Mouse (Mus musculus) limb, embryonic 15.5 days (tissue): Measurements from ENCODE around the gene 1810010D01Rik. TPM values are rescaled to one million over a fixed set of nuclear protein-coding genes. Genes with fewer than 3 reads are reported as not detected.

Experiments
- ATAC-seq: fragments of 200-750 bp; cut with Nextera tagmentation; 2 replicates; pipeline ENCODE4 v1.8.0; 2017; ENCODE audit warnings: low read depth, moderate TSS enrichment; ENCODE audit not compliant: insufficient number of reproducible peaks, low FRiP score, low TSS enrichment
- H3K27ac ChIP-seq: fragments of 300-500 bp; sonication (generic); 2 replicates; pipeline ENCODE4 v1.5.1; 2015; ENCODE audit warnings: moderate library complexity, mild to moderate bottlenecking, inconsistent platforms
- H3K27me3 ChIP-seq: fragments of 300-500 bp; sonication (generic); 2 replicates; pipeline ENCODE4 v1.6.1; 2015; ENCODE audit warnings: inconsistent platforms
- H3K36me3 ChIP-seq: fragments of 300-500 bp; sonication (generic); 2 replicates; pipeline ENCODE4 v1.6.1; 2015; ENCODE audit warnings: inconsistent platforms
- H3K4me1 ChIP-seq: fragments of 300-500 bp; sonication (generic); 2 replicates; pipeline ENCODE4 v1.6.1; 2015; ENCODE audit warnings: inconsistent platforms
- H3K4me2 ChIP-seq: fragments of 300-500 bp; sonication (generic); 2 replicates; pipeline ENCODE4 v1.6.1; 2015; ENCODE audit warnings: mild to moderate bottlenecking, inconsistent platforms
- H3K4me3 ChIP-seq: fragments of 300-500 bp; sonication (generic); 2 replicates; pipeline ENCODE4 v1.5.1; 2015; ENCODE audit warnings: mild to moderate bottlenecking, inconsistent platforms
- H3K9ac ChIP-seq: fragments of 300-500 bp; sonication (generic); 2 replicates; pipeline ENCODE4 v1.6.1; 2015; ENCODE audit warnings: inconsistent platforms
- H3K9me3 ChIP-seq: fragments of 300-500 bp; sonication (generic); 2 replicates; pipeline ENCODE4 v1.6.1; 2016; ENCODE audit warnings: inconsistent platforms
- WGBS: fragments of 180-500 bp; shearing (Covaris S2); methylation state at CpG from one replicate; pipeline ENCODE4 v1.1.7; 2015; 5-methylcytosine and 5-hydroxymethylcytosine counted together
- polyA plus RNA-seq: library from polyadenylated mRNA; unstranded; fragments of >200 nt; fragmentation: Nextera tagmentation; extraction: Ambion mirVana; gene quantifications from 2 replicates; pipeline ENCODE4 v1.2.1, GENCODE M21; 2015

The 1810010D01Rik gene
- polyA plus RNA-seq, 1 experiment from 2014 or later = 0.82 TPM

GRCm38 (mm10) chr7:145206801-145207200 is 1.1 kb downstream of the 1810010D01Rik start:
- no peak for ATAC-seq
- H3K4me2 ChIP-seq = peak overlapping the region; percentile 45
- no peaks in the 10 kb centered on the region for H3K27me3 ChIP-seq
- H3K4me1 ChIP-seq = peaks cover 38% of the 10 kb centered on the region
- 63% methylated on average over 6 of the region's 6 CpGs for WGBS
- H3K9me3 ChIP-seq = no peaks in the 10 kb centered on the region
- peak overlapping the region; percentile 47; the same call in 1 of the 2 replicates for H3K9ac ChIP-seq
- peak overlapping the region; percentile 93 for H3K27ac ChIP-seq
- H3K4me3 ChIP-seq = no peak overlapping the region
- H3K36me3 ChIP-seq = no peaks in the 10 kb centered on the region

- ATAC-seq = peak; percentile 78
- 3% methylated on average over 34 of the region's 34 CpGs for WGBS
- H3K4me1 ChIP-seq = peaks cover 33% of the 10 kb centered on the region
- H3K9ac ChIP-seq = peak overlapping the region; percentile 47
- H3K27me3 ChIP-seq = no peaks in the 10 kb centered on the region
- H3K4me2 ChIP-seq = peak overlapping the region; percentile 45
- H3K27ac ChIP-seq = peak overlapping the region; percentile 93
- H3K9me3 ChIP-seq = no peaks in the 10 kb centered on the region
- peak overlapping the region; percentile 12; the same call in 1 of the 2 replicates for H3K4me3 ChIP-seq
- no peaks in the 10 kb centered on the region for H3K36me3 ChIP-seq
Observed at GRCm38 (mm10) chr7:145206056-145206610, 1.8 kb downstream of the 1810010D01Rik start.

- WGBS = 81% methylated on average over 4 of the region's 4 CpGs
- no peaks in the 10 kb centered on the region for H3K27me3 ChIP-seq
- H3K4me2 ChIP-seq = no peak overlapping the region
- H3K4me3 ChIP-seq = no peak overlapping the region
- peaks cover 28% of the 10 kb centered on the region for H3K4me1 ChIP-seq
- H3K36me3 ChIP-seq = no peaks in the 10 kb centered on the region
- H3K9me3 ChIP-seq = no peaks in the 10 kb centered on the region
- ATAC-seq = no peak
- peak overlapping the region; percentile 93 for H3K27ac ChIP-seq
- no peak overlapping the region for H3K9ac ChIP-seq
Observed at GRCm38 (mm10) chr7:145205363-145205902, 2.5 kb downstream of the 1810010D01Rik start.

- peaks cover 42% of the 10 kb centered on the region for H3K4me1 ChIP-seq
- H3K27me3 ChIP-seq = no peaks in the 10 kb centered on the region
- no peak overlapping the region for H3K9ac ChIP-seq
- no peak overlapping the region for H3K4me3 ChIP-seq
- 27% methylated on average over 2 of the region's 2 CpGs for WGBS
- no peaks in the 10 kb centered on the region for H3K36me3 ChIP-seq
- peak overlapping the region; percentile 82 for H3K27ac ChIP-seq
- H3K4me2 ChIP-seq = no peak overlapping the region
- no peaks in the 10 kb centered on the region for H3K9me3 ChIP-seq
- ATAC-seq = no peak
Observed at GRCm38 (mm10) chr7:145199711-145200110, 8.2 kb downstream of the 1810010D01Rik start.

GRCm38 (mm10) chr7:145198223-145198714 is 9.7 kb downstream of the 1810010D01Rik start:
- 18% methylated on average over 4 of the region's 4 CpGs for WGBS
- Histone ChIP-seq H3K9me3 (no peaks in the 10 kb centered on the region), H3K36me3 (no peaks in the 10 kb centered on the region), H3K4me2 (0 out of 2 replicates have a peak overlapping the region, but pooled peaks have one; percentile 3), H3K27ac (peak overlapping the region; percentile 82), H3K27me3 (no peaks in the 10 kb centered on the region), H3K9ac (no peak overlapping the region), H3K4me1 (peaks cover 51% of the 10 kb centered on the region), H3K4me3 (no peak overlapping the region)
- ATAC-seq = peak; percentile 17; the same call in 1 of the 2 replicates

- Histone ChIP-seq H3K9me3 (no peaks in the 10 kb centered on the region), H3K4me1 (peaks cover 54% of the 10 kb centered on the region)
- WGBS = 49% methylated on average over 3 of the region's 3 CpGs
Observed at GRCm38 (mm10) chr7:145197711-145198110, 10.2 kb downstream of the 1810010D01Rik start.

GRCm38 (mm10) chr7:145197042-145197441 is 10.9 kb downstream of the 1810010D01Rik start:
- 62% methylated on average over 3 of the region's 3 CpGs for WGBS
- no peak for ATAC-seq
- peaks cover 57% of the 10 kb centered on the region for H3K4me1 ChIP-seq

More at GRCm38 (mm10) chr7:145197711-145198110, 10.2 kb downstream of the 1810010D01Rik start:
- ATAC-seq = no peak
- no peak overlapping the region for H3K4me3 ChIP-seq
- peak overlapping the region; percentile 82 for H3K27ac ChIP-seq
- H3K9ac ChIP-seq = no peak overlapping the region
- H3K36me3 ChIP-seq = no peaks in the 10 kb centered on the region
- no peaks in the 10 kb centered on the region for H3K27me3 ChIP-seq
- H3K4me2 ChIP-seq = no peak overlapping the region

GRCm38 (mm10) chr7:145196340-145196739 is 11.6 kb downstream of the 1810010D01Rik start:
- Histone ChIP-seq H3K4me3 (no peak overlapping the region), H3K27me3 (no peaks in the 10 kb centered on the region), H3K36me3 (no peaks in the 10 kb centered on the region), H3K9me3 (no peaks in the 10 kb centered on the region), H3K4me2 (no peak overlapping the region), H3K4me1 (peaks cover 57% of the 10 kb centered on the region), H3K9ac (no peak overlapping the region), H3K27ac (0 out of 2 replicates have a peak overlapping the region, but pooled peaks have one; percentile 43)
- no peak for ATAC-seq
- WGBS = 90% methylated on average over 6 of the region's 6 CpGs

More at GRCm38 (mm10) chr7:145197042-145197441, 10.9 kb downstream of the 1810010D01Rik start:
- Histone ChIP-seq H3K36me3 (no peaks in the 10 kb centered on the region), H3K4me2 (no peak overlapping the region), H3K9ac (no peak overlapping the region), H3K27ac (0 out of 2 replicates have a peak overlapping the region, but pooled peaks have one; percentile 43), H3K27me3 (no peaks in the 10 kb centered on the region), H3K4me3 (no peak overlapping the region), H3K9me3 (no peaks in the 10 kb centered on the region)

GRCm38 (mm10) chr7:145195186-145195927 is 12.6 kb downstream of the 1810010D01Rik start:
- peak overlapping the region; percentile 81 for H3K27ac ChIP-seq

GRCm38 (mm10) chr7:145194455-145195161 is 13.3 kb downstream of the 1810010D01Rik start:
- Histone ChIP-seq H3K9me3 (no peaks in the 10 kb centered on the region), H3K27ac (peak overlapping the region; percentile 81), H3K27me3 (no peaks in the 10 kb centered on the region), H3K36me3 (no peaks in the 10 kb centered on the region), H3K9ac (no peak overlapping the region), H3K4me2 (no peak overlapping the region; the same call in 1 of the 2 replicates), H3K4me1 (peaks cover 54% of the 10 kb centered on the region), H3K4me3 (no peak overlapping the region)
- peak; percentile 48; the same call in 1 of the 2 replicates for ATAC-seq
- 35% methylated on average over 3 of the region's 3 CpGs for WGBS

More at GRCm38 (mm10) chr7:145195186-145195927, 12.6 kb downstream of the 1810010D01Rik start:
- H3K4me1 ChIP-seq = peaks cover 57% of the 10 kb centered on the region
- no peak overlapping the region for H3K4me3 ChIP-seq
- peak; percentile 16; the same call in 1 of the 2 replicates for ATAC-seq
- H3K9me3 ChIP-seq = no peaks in the 10 kb centered on the region
- H3K27me3 ChIP-seq = no peaks in the 10 kb centered on the region
- H3K36me3 ChIP-seq = no peaks in the 10 kb centered on the region
- H3K4me2 ChIP-seq = no peak overlapping the region
- H3K9ac ChIP-seq = no peak overlapping the region
- whole genome bisulfite sequencing = 40% methylated on average over 5 of the region's 5 CpGs

GRCm38 (mm10) chr7:145192836-145193235 is 15.1 kb downstream of the 1810010D01Rik start:
- no peaks in the 10 kb centered on the region for H3K27me3 ChIP-seq
- H3K4me1 ChIP-seq = peaks cover 48% of the 10 kb centered on the region
- H3K36me3 ChIP-seq = no peaks in the 10 kb centered on the region
- H3K4me2 ChIP-seq = no peak overlapping the region
- 0 out of 2 replicates have a peak overlapping the region, but pooled peaks have one; percentile 11 for H3K9ac ChIP-seq
- H3K9me3 ChIP-seq = no peaks in the 10 kb centered on the region
- no peak overlapping the region for H3K27ac ChIP-seq
- no peak for ATAC-seq
- WGBS = 64% methylated on average over 6 of the region's 6 CpGs
- no peak overlapping the region for H3K4me3 ChIP-seq
